Mouse (Mus musculus) testis, adult 2 months (tissue): ENCODE measurements at regions not wholly inside any gene's neighbourhood (a gene's known extent, or its start where the extent isn't known, plus 50 kb on each side); places are given as distances from the start of the nearest gene placed in this dataset.

Experiments used
- H3K27ac ChIP-seq: fragments of 200-500 bp; 2 replicates; pipeline ENCODE4 v1.5.1; 2012; ENCODE audit warnings: low read depth, low read length; ENCODE audit not compliant: control insufficient read depth, insufficient read depth
- H3K27me3 ChIP-seq: fragments of 200-500 bp; 2 replicates; pipeline ENCODE4 v1.6.1; 2012; ENCODE audit warnings: mild to moderate bottlenecking, low read length, moderate library complexity; ENCODE audit not compliant: control insufficient read depth, insufficient read depth
- H3K36me3 ChIP-seq: fragments of 200-500 bp; 2 replicates; pipeline ENCODE4 v1.6.1; 2012; ENCODE audit warnings: mild to moderate bottlenecking, low read length; ENCODE audit not compliant: control insufficient read depth, insufficient read depth
- H3K4me1 ChIP-seq: fragments of 200-500 bp; 2 replicates; pipeline ENCODE4 v1.6.1; 2012; ENCODE audit warnings: low read length; ENCODE audit not compliant: control insufficient read depth, insufficient read depth
- H3K4me3 ChIP-seq: fragments of 200-500 bp; 2 replicates; pipeline ENCODE4 v1.5.1; 2012; ENCODE audit warnings: low read depth, mild to moderate bottlenecking, low read length, moderate library complexity, mixed read lengths; ENCODE audit not compliant: control insufficient read depth
- CTCF ChIP-seq: fragments of 200-500 bp; IDR thresholded peaks from 2 replicates; pipeline ENCODE4 v1.5.1; 2012; ENCODE audit warnings: low read depth, mild to moderate bottlenecking, inconsistent platforms, low read length, moderate library complexity; ENCODE audit not compliant: control insufficient read depth, insufficient read depth, insufficient replicate concordance
- POLR2A ChIP-seq: fragments of 200-500 bp; IDR thresholded peaks from 2 replicates; pipeline ENCODE4 v1.6.1; 2012; ENCODE audit warnings: low read depth, mild to moderate bottlenecking, inconsistent platforms, low read length, moderate library complexity; ENCODE audit not compliant: control insufficient read depth

GRCm38 (mm10) chr2:167759603-167760390 is 70.2 kb upstream of the Tmem189 start:
- no peak overlapping the region for H3K27ac ChIP-seq
- no peak for TF ChIP-seq POLR2A
- TF ChIP-seq CTCF, result no peak
- no peak overlapping the region for H3K4me3 ChIP-seq
- H3K27me3 ChIP-seq, result no peaks in the 10 kb centered on the region
- no peaks in the 10 kb centered on the region; the same call in 1 of the 2 replicates for H3K4me1 ChIP-seq
- H3K36me3 ChIP-seq, result no peaks in the 10 kb centered on the region

- Histone ChIP-seq H3K4me1 (no peaks in the 10 kb centered on the region; the same call in 1 of the 2 replicates), H3K27ac (no peak overlapping the region), H3K4me3 (no peak overlapping the region), H3K27me3 (no peaks in the 10 kb centered on the region), H3K36me3 (no peaks in the 10 kb centered on the region)
- TF ChIP-seq CTCF (no peak), POLR2A (no peak)
Measured at GRCm38 (mm10) chr2:167757157-167757780, 67.6 kb upstream of the Tmem189 start.

- H3K27ac ChIP-seq, result no peak overlapping the region
Measured at GRCm38 (mm10) chr2:167756721-167757120, 67.1 kb upstream of the Tmem189 start.

DNA sequence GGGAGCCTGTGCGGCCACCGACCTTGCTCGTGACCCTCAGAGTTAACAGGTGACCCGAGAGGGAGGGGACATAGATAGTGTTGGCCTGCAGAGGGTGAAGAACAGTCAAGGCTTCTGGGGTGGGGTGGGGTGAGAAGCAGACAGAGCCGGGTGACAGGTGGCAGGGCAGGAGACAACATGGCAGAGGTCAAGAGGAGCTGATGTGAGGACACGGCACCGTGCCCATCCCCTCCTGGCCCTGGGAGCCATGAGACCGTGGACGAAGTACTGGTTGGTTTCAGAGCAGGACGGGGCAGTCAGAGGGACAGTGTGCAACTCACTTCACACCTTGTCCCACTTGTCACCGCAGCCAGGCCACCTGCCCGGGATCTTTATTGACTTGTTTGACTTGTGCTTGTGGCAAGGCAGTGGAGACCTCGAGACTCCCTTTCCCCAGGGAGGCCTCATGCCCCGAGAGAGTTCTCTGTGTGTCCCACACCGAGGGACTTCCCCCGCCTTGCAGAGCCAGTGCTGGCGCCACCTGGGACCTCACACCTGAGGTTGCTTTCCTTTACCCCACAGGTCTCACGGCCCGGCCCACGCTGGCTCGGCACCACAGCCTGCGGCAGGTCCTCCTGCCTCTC is 65.4 kb upstream of the Tmem189 start:
- Histone ChIP-seq H3K4me1 (no peaks in the 10 kb centered on the region; the same call in 1 of the 2 replicates), H3K36me3 (no peaks in the 10 kb centered on the region), H3K4me3 (no peak overlapping the region), H3K27ac (no peak overlapping the region), H3K27me3 (no peaks in the 10 kb centered on the region)
- TF ChIP-seq POLR2A (no peak), CTCF (no peak)

More at GRCm38 (mm10) chr2:167756721-167757120, 67.1 kb upstream of the Tmem189 start:
- Histone ChIP-seq H3K36me3 (no peaks in the 10 kb centered on the region), H3K4me1 (no peaks in the 10 kb centered on the region; the same call in 1 of the 2 replicates), H3K27me3 (no peaks in the 10 kb centered on the region), H3K4me3 (no peak overlapping the region)
- TF ChIP-seq POLR2A (no peak), CTCF (no peak)

DNA sequence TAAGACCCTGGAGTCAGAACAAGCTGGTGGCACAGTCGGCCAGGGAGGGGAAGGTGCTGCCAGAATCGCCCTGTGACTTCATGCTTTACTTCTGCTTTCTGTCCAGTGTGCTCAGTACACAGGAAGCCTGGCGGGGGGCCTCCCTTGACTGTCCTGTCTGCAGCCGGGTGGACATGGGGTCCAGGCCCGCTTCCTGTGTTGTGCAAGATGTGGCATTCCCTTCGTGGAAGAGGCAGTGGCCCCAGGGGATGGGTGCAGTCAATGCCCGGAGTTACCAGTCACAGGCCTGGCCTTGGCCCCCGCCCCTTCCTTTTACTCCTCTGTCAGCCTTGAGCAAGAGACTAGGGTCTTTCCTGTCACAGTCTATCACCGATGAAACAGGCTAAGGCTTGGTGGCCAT is 64.3 kb upstream of the Tmem189 start:
- no peak for TF ChIP-seq POLR2A
- no peak for TF ChIP-seq CTCF
- H3K27ac ChIP-seq, result no peak overlapping the region

DNA sequence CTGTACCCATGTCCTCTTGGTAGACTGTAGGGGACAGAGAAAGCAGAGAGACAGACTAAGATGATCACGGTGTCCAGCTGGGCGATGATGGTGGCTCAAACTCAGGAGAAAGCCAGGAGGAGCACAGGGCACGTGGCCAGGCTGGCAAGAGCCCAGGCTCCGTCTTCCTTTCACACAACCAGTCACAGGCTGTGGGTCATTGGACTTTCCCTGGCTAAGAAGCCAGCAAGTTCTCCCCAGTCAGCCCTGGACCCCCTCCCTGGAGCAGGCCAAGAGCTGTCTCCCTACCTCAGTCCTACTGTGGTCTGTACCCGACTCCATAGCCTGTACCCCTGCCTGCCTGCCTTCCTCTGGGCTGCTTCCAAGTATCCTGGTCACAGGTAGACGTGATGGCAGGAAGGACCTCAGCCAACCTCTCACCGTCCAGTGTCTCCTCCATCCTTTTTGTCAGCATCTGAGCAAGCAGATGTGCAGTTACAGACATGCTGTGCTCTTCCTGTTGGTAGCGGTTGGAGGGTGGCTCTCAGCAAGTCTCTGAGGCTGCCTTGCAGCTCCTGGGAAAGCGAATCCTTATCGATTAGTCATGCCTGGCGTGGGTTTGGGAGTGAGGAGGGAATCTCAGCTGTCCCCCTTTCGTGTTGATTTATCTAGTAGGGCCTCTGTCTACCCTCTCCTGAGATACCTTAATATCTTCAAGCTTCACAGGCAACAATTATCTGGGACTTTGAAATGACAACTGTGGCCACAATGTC is 63.4 kb upstream of the Tmem189 start:
- Histone ChIP-seq H3K27ac (no peak overlapping the region), H3K36me3 (no peaks in the 10 kb centered on the region)

More for the DNA sequence above, 64.3 kb upstream of the Tmem189 start:
- no peak overlapping the region for H3K4me3 ChIP-seq
- H3K27me3 ChIP-seq, result no peaks in the 10 kb centered on the region
- no peaks in the 10 kb centered on the region; the same call in 1 of the 2 replicates for H3K4me1 ChIP-seq
- no peaks in the 10 kb centered on the region for H3K36me3 ChIP-seq

More for the DNA sequence above, 63.4 kb upstream of the Tmem189 start:
- Histone ChIP-seq H3K4me3 (no peak overlapping the region), H3K27me3 (no peaks in the 10 kb centered on the region), H3K4me1 (no peaks in the 10 kb centered on the region; the same call in 1 of the 2 replicates)
- TF ChIP-seq CTCF (no peak), POLR2A (no peak)
